Mouse (Mus musculus) ES-Bruce4 (cell line): ENCODE results near the gene Col7a1. TPM values are rescaled to one million over a fixed set of nuclear protein-coding genes. Genes with fewer than 3 reads are reported as not detected.

ENCODE experiments used
- H3K27ac ChIP-seq: 2 replicates; pipeline ENCODE4 v1.5.1; 2012; ENCODE audit warnings: low read length, inconsistent platforms; ENCODE audit not compliant: insufficient read depth
- H3K27me3 ChIP-seq: 2 replicates; pipeline ENCODE4 v1.6.1; 2012; ENCODE audit warnings: mild to moderate bottlenecking, low read length, inconsistent platforms; ENCODE audit not compliant: control insufficient read depth, poor library complexity, insufficient read depth, severe bottlenecking
- H3K36me3 ChIP-seq: 2 replicates; pipeline ENCODE4 v1.6.1; 2012; ENCODE audit warnings: inconsistent platforms, mild to moderate bottlenecking, low read length, moderate library complexity; ENCODE audit not compliant: control insufficient read depth, poor library complexity, insufficient read depth, severe bottlenecking
- H3K4me1 ChIP-seq: one replicate; pipeline ENCODE4 v1.8.1; 2011; ENCODE audit warnings: low read length; ENCODE audit not compliant: control insufficient read depth, insufficient read depth
- H3K4me3 ChIP-seq: 2 replicates; pipeline ENCODE4 v1.5.1; 2011; ENCODE audit warnings: low read depth, mild to moderate bottlenecking, low read length
- H3K9ac ChIP-seq: 2 replicates; pipeline ENCODE4 v1.6.1; 2012; ENCODE audit warnings: low read depth, mild to moderate bottlenecking, inconsistent platforms; ENCODE audit not compliant: poor library complexity, severe bottlenecking
- H3K9me3 ChIP-seq: replicated peaks from 2 replicates; pipeline ENCODE4 v1.6.1; 2012; ENCODE audit warnings: mild to moderate bottlenecking, low read length, inconsistent platforms; ENCODE audit not compliant: control insufficient read depth, poor library complexity, insufficient read depth, severe bottlenecking
- CTCF ChIP-seq: IDR thresholded peaks from one replicate; pipeline ENCODE4 v1.8.1; 2011; ENCODE audit warnings: low read depth, low read length
- EP300 ChIP-seq: IDR thresholded peaks from 2 replicates; pipeline ENCODE4 v1.6.1; 2011; ENCODE audit warnings: low read depth, low read length; ENCODE audit not compliant: insufficient read depth
- POLR2A ChIP-seq: IDR thresholded peaks from one replicate; pipeline ENCODE4 v1.8.1; 2011; ENCODE audit warnings: low read length; ENCODE audit not compliant: insufficient read depth
- polyA plus RNA-seq: library from polyadenylated mRNA; stranded (reverse); fragments of >200 nt; gene quantifications from 2 replicates; pipeline ENCODE4 v1.2.4, GENCODE M21; 2011; ENCODE audit warnings: low read depth; ENCODE audit not compliant: missing spikeins, insufficient read depth, insufficient read length

Col7a1 gene
- polyA plus RNA-seq, 1 experiment = 6.5 TPM

DNA sequence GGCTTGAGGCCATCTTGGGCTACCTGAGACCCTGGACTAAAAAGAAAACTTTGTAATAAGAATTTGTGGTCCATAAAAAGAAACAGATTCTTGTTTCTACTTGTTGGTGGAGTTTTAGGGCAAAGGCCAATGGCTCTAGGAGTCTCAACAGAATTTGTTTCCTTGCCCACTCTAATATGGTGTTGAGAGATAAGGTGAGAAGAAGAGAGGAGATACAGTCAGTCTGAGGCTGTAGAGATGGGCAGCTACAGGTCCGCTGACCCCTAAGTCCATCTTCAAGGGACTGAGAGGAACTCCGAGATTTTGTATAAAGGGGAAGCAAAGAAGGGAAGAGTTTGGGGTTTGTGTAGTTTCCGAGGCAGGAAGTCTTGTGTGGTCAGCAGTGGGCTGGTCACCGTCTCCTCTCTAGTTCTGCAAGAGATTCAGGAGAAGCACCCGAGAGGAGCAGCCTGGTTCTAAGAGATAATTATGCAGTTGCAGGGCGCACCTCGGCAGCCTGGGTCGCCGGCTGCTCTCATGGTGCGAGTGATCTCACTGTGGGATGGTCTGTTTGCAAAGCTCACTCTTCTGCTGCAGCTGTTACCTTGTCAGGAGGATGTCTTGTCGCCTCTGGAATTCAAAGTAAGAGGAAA lies 63.7 kb downstream of the Col7a1 start:
- no peak overlapping the region for H3K4me3 ChIP-seq
- no peaks in the 10 kb centered on the region for H3K9me3 ChIP-seq
- H3K9ac ChIP-seq = no peak overlapping the region
- no peaks in the 10 kb centered on the region for H3K4me1 ChIP-seq
- TF ChIP-seq EP300 = no peak
- TF ChIP-seq CTCF = no peak
- TF ChIP-seq POLR2A = no peak
- H3K27me3 ChIP-seq = no peaks in the 10 kb centered on the region
- no peak overlapping the region for H3K27ac ChIP-seq
- no peaks in the 10 kb centered on the region for H3K36me3 ChIP-seq

DNA sequence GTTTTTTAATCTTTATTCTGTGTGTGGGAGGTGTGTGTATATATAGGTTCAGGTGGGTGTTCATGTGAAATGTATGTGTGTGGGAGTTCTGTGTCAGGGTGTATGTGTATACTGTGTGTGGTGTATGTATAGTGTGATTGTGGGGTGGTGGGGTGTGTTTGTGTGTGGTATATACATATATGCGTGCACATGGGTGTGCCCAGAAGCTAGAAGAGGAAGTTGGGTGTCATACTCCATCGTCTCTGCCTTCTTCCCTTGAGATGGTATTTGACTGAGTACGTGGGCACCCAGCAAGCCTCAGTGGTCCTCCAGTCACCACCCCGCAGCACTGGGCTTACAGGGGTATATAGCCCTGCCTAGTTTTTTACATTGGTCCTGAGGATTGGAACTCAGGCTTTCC lies 68.0 kb downstream of the Col7a1 start:
- H3K4me1 ChIP-seq = no peaks in the 10 kb centered on the region
- H3K4me3 ChIP-seq = no peak overlapping the region
- no peak overlapping the region for H3K27ac ChIP-seq
- no peaks in the 10 kb centered on the region for H3K27me3 ChIP-seq
- TF ChIP-seq CTCF (no peak), EP300 (no peak), POLR2A (no peak)
- no peaks in the 10 kb centered on the region for H3K9me3 ChIP-seq
- no peaks in the 10 kb centered on the region for H3K36me3 ChIP-seq
- no peak overlapping the region for H3K9ac ChIP-seq

DNA sequence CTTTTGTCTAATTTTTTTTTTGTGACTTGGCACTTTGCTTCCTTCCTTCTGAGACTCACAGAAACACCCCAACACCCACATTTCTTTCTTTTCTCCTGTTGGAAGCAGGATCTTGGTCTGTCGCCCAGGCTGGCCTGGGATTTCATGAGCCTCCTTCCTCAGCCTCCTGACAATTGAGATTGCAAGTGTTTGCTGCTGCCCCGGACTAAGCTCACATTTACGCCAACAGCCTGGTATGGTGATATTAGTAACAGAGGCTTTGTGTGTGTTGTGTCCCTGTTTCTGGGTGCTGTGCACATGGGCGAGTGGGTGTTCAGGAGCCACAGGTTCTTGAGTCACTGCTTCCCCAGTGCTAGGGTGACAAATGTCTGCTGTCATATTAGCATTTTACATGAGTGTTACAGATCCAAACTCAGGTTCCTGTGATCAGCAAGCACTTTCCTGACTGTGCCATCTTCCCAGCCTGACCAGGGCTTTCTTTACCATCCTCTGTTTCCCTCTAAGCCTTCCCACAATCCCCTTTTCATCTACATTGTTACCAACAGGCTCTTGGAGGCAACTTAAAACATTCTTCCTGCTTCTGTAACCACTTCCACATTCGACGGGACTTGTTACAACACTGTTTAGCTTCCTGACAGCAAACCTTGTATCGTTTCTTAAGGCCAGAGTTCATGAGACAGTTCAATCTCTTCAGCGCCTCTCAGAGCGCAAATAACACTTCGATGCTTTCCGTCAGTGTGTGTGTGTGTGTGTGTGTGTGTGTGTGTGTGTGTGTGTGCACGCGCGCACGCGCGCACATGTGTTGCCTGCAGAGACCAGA lies 69.7 kb downstream of the Col7a1 start:
- no peak for TF ChIP-seq POLR2A
- TF ChIP-seq EP300 = no peak
- no peak for TF ChIP-seq CTCF
- Histone ChIP-seq H3K36me3 (no peaks in the 10 kb centered on the region), H3K4me3 (no peak overlapping the region), H3K27ac (no peak overlapping the region), H3K9me3 (no peaks in the 10 kb centered on the region), H3K27me3 (no peaks in the 10 kb centered on the region), H3K9ac (no peak overlapping the region), H3K4me1 (no peaks in the 10 kb centered on the region)

DNA sequence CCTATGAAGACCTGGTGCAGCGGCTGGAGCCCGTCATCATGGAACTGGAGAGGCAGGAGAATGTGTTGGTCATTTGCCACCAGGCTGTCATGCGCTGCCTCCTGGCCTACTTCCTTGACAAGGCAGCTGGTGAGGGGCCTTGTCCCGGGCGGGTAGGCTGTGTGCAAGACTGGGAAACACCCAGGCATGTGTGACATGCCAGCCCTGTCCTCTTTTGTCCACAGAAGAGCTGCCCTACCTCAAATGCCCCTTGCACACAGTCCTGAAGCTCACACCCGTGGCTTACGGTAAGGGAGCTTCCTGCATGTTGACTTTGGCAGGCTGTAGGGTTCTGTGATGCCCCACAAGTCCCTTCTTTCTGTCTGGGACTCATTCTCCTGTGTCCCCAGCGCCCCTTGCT lies 74.1 kb downstream of the Col7a1 start:
- no peak overlapping the region for H3K27ac ChIP-seq
- H3K4me3 ChIP-seq = no peak overlapping the region
- peaks cover 2% of the 10 kb centered on the region for H3K4me1 ChIP-seq
- no peak overlapping the region for H3K9ac ChIP-seq
- H3K27me3 ChIP-seq = no peaks in the 10 kb centered on the region
- H3K36me3 ChIP-seq = no peaks in the 10 kb centered on the region
- no peaks in the 10 kb centered on the region for H3K9me3 ChIP-seq
- TF ChIP-seq POLR2A = no peak
- no peak for TF ChIP-seq EP300
- TF ChIP-seq CTCF = no peak

DNA sequence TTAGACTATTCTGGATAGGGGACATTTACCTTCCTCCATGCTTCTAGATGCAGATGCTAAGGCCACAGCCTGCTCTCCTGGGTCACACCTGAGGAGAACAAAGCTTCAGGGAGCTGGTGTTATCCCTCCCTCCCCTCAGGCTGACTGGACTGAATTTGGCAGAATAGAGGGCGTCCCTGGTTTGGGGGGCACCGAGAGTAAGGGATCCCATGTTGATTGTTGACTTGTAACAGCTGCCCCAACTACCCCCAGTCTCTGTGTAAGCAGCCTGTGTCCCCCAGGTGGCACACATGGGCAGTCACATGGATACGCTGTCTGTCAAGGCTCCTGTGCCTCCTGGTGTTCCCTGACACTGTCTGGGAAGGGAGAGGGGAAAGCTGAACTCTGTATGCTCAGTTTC lies 75.0 kb downstream of the Col7a1 start:
- H3K4me1 ChIP-seq = peaks cover 2% of the 10 kb centered on the region
- TF ChIP-seq POLR2A (no peak), EP300 (no peak)
- H3K36me3 ChIP-seq = no peaks in the 10 kb centered on the region
- H3K9ac ChIP-seq = no peak overlapping the region
- H3K27me3 ChIP-seq = no peaks in the 10 kb centered on the region
- H3K4me3 ChIP-seq = no peak overlapping the region
- H3K9me3 ChIP-seq = no peaks in the 10 kb centered on the region
- H3K27ac ChIP-seq = no peak overlapping the region

DNA sequence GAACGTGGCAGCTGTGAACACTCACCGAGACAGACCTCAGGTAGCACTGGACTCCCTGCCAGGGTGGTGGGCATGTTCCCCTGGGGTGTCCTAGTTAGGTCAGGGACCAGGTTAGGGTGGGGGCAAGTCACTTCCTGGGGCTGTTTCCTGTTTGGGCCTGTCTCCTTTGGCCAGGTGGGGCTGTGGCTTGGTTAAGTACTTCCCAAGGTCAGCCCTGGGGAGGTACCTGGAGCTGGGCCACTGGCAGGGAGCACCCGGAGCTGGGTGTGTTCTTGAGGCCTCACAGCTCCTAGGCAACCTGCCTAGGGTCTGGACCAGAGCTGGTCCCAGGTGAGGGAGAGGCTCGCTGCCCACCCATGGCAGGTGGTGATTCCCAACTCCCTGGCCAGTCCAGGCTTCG lies 75.5 kb downstream of the Col7a1 start:
- TF ChIP-seq CTCF (no peak), POLR2A (no peak)
- Histone ChIP-seq H3K27ac (no peak overlapping the region), H3K4me1 (peaks cover 2% of the 10 kb centered on the region)

More for the DNA sequence above, 75.5 kb downstream of the Col7a1 start:
- no peaks in the 10 kb centered on the region for H3K27me3 ChIP-seq
- H3K9me3 ChIP-seq = no peaks in the 10 kb centered on the region
- no peak overlapping the region for H3K4me3 ChIP-seq
- no peaks in the 10 kb centered on the region for H3K36me3 ChIP-seq
- no peak overlapping the region for H3K9ac ChIP-seq
